Mouse (Mus musculus): Measurements from ENCODE around the gene Igfbp3.
A peak's percentile ranks its signal among the peaks of the same experiment; 100 is the strongest.
"Not testable (repeated sequence)": the region's sequence is repeated elsewhere in the genome, so short reads cannot be mapped to it uniquely, and the experiment has no call there.

Igfbp3 gene

GRCm38 (mm10) chr11:7213501-7214341 lies at the start of gene Igfbp3:
Gene Igfbp3 (minus strand): TSS chr11:7213923.
- peak; percentile 73 for DNase-seq (ENCODE audit: extremely low spot score, low spot score)

- no peak for DNase-seq (ENCODE audit: extremely low spot score, low spot score)
Observed at GRCm38 (mm10) chr11:7250870-7251269, 37.1 kb upstream of the Igfbp3 start.

GRCm38 (mm10) chr11:7250415-7250814 lies 36.7 kb upstream of the Igfbp3 start:
- DNase-seq (ENCODE audit: extremely low spot score, low spot score) = no peak

- DNase-seq (ENCODE audit: extremely low spot score, low spot score) = no peak
Observed at GRCm38 (mm10) chr11:7244782-7245181, 31.1 kb upstream of the Igfbp3 start.

GRCm38 (mm10) chr11:7239041-7239740 lies 25.5 kb upstream of the Igfbp3 start:
- no peak for DNase-seq (ENCODE audit: extremely low spot score, low spot score)

GRCm38 (mm10) chr11:7238546-7238945 lies 24.8 kb upstream of the Igfbp3 start:
- no peak for DNase-seq (ENCODE audit: extremely low spot score, low spot score)

- no peak for DNase-seq (ENCODE audit: extremely low spot score, low spot score)
Observed at GRCm38 (mm10) chr11:7237712-7238111, 24.0 kb upstream of the Igfbp3 start.

GRCm38 (mm10) chr11:7236751-7237150 lies 23.0 kb upstream of the Igfbp3 start:
- no peak for DNase-seq (ENCODE audit: extremely low spot score, low spot score)

GRCm38 (mm10) chr11:7234981-7235609 lies 21.4 kb upstream of the Igfbp3 start:
- DNase-seq (ENCODE audit: extremely low spot score, low spot score) = no peak

GRCm38 (mm10) chr11:7234436-7234835 lies 20.7 kb upstream of the Igfbp3 start:
- DNase-seq (ENCODE audit: extremely low spot score, low spot score) = no peak

- no peak for DNase-seq (ENCODE audit: extremely low spot score, low spot score)
Observed at GRCm38 (mm10) chr11:7233333-7233732, 19.6 kb upstream of the Igfbp3 start.

GRCm38 (mm10) chr11:7231958-7232357 lies 18.2 kb upstream of the Igfbp3 start:
- no peak for DNase-seq (ENCODE audit: extremely low spot score, low spot score)

- DNase-seq (ENCODE audit: extremely low spot score, low spot score) = no peak
Observed at GRCm38 (mm10) chr11:7230000-7230399, 16.3 kb upstream of the Igfbp3 start.

GRCm38 (mm10) chr11:7228107-7228506 lies 14.4 kb upstream of the Igfbp3 start:
- no peak for DNase-seq (ENCODE audit: extremely low spot score, low spot score)

- no peak for DNase-seq (ENCODE audit: extremely low spot score, low spot score)
Observed at GRCm38 (mm10) chr11:7226810-7227550, 13.3 kb upstream of the Igfbp3 start.

GRCm38 (mm10) chr11:7226200-7226599 lies 12.5 kb upstream of the Igfbp3 start:
- no peak for DNase-seq (ENCODE audit: extremely low spot score, low spot score)

- not testable (repeated sequence) for DNase-seq (ENCODE audit: extremely low spot score, low spot score)
Observed at GRCm38 (mm10) chr11:7221826-7222225, 8.1 kb upstream of the Igfbp3 start.

- peak; percentile 69 for DNase-seq (ENCODE audit: extremely low spot score, low spot score)
Observed at GRCm38 (mm10) chr11:7215703-7216102, 2.0 kb upstream of the Igfbp3 start.

GRCm38 (mm10) chr11:7214761-7215160 lies 1.0 kb upstream of the Igfbp3 start:
- peak; percentile 69 for DNase-seq (ENCODE audit: extremely low spot score, low spot score)

- DNase-seq (ENCODE audit: extremely low spot score, low spot score) = no peak
Observed at GRCm38 (mm10) chr11:7214342-7214660, 578 bp upstream of the Igfbp3 start.

GRCm38 (mm10) chr11:7213161-7213500 lies 592 bp downstream of the Igfbp3 start:
- DNase-seq (ENCODE audit: extremely low spot score, low spot score) = no peak
